Mouse (Mus musculus) hindbrain, embryonic 14.5 days (tissue): Measurements from ENCODE around the gene Chd4. TPM values are rescaled to one million over a fixed set of nuclear protein-coding genes. Genes with fewer than 3 reads are reported as not detected.

ENCODE experiments used
- ATAC-seq: fragments of 200-750 bp; cut with Nextera tagmentation; 2 replicates; pipeline ENCODE4 v1.8.0; 2017; ENCODE audit warnings: moderate number of reproducible peaks, mild to moderate bottlenecking, moderate TSS enrichment, moderate library complexity; ENCODE audit not compliant: low FRiP score
- DNase-seq: peaks from one replicate; pipeline ENCODE4 v3.0.0-alpha.2; 2015; ENCODE audit warnings: low spot score
- H3K27ac ChIP-seq: fragments of 300-500 bp; sonication (generic); 2 replicates; pipeline ENCODE4 v1.5.1; 2014; ENCODE audit warnings: mild to moderate bottlenecking, moderate library complexity
- H3K27me3 ChIP-seq: fragments of 300-500 bp; sonication (generic); 2 replicates; pipeline ENCODE4 v1.6.1; 2014; ENCODE audit warnings: mild to moderate bottlenecking, low read length, mixed read lengths; ENCODE audit not compliant: control insufficient read depth, insufficient read depth
- H3K36me3 ChIP-seq: fragments of 300-500 bp; sonication (generic); replicated peaks from 2 replicates; pipeline ENCODE4 v1.6.1; 2014; ENCODE audit not compliant: control insufficient read depth, insufficient read depth
- H3K4me1 ChIP-seq: fragments of 300-500 bp; sonication (generic); replicated peaks from 2 replicates; pipeline ENCODE4 v1.6.1; 2014; ENCODE audit warnings: antibody characterized with exemption, low read length, mixed read lengths; ENCODE audit not compliant: control insufficient read depth, insufficient read depth
- H3K4me2 ChIP-seq: fragments of 300-500 bp; sonication (generic); replicated peaks from 2 replicates; pipeline ENCODE4 v1.6.1; 2014; ENCODE audit warnings: mild to moderate bottlenecking, moderate library complexity
- H3K4me3 ChIP-seq: fragments of 300-500 bp; sonication (generic); replicated peaks from 2 replicates; pipeline ENCODE4 v1.5.1; 2014; ENCODE audit warnings: mild to moderate bottlenecking, low read length
- H3K9ac ChIP-seq: fragments of 300-500 bp; sonication (generic); 2 replicates; pipeline ENCODE4 v1.6.1; 2014
- H3K9me3 ChIP-seq: fragments of 300-500 bp; sonication (generic); 2 replicates; pipeline ENCODE4 v1.6.1; 2016; ENCODE audit warnings: low read length; ENCODE audit not compliant: control insufficient read depth
- WGBS: fragments of 180-500 bp; shearing (Covaris S2); extraction: QIAGEN DNeasy Blood & Tissue Kit; methylation state at CpG from one replicate; pipeline ENCODE4 v1.1.7; 2014; 5-methylcytosine and 5-hydroxymethylcytosine counted together
- microRNA-seq: library from miRNA; unstranded; fragments of <30 nt; microRNA quantifications from one replicate; pipeline ENCODE4, GENCODE M21; 2016
- polyA plus RNA-seq: library from polyadenylated mRNA; unstranded; fragments of >200 nt; fragmentation: Nextera tagmentation; extraction: Ambion mirVana; gene quantifications from 2 replicates; pipeline ENCODE4 v1.2.1, GENCODE M21; 2014

Chd4 gene
- polyA plus RNA-seq, 1 experiment from 2014 or later, result 78.0 TPM

DNA sequence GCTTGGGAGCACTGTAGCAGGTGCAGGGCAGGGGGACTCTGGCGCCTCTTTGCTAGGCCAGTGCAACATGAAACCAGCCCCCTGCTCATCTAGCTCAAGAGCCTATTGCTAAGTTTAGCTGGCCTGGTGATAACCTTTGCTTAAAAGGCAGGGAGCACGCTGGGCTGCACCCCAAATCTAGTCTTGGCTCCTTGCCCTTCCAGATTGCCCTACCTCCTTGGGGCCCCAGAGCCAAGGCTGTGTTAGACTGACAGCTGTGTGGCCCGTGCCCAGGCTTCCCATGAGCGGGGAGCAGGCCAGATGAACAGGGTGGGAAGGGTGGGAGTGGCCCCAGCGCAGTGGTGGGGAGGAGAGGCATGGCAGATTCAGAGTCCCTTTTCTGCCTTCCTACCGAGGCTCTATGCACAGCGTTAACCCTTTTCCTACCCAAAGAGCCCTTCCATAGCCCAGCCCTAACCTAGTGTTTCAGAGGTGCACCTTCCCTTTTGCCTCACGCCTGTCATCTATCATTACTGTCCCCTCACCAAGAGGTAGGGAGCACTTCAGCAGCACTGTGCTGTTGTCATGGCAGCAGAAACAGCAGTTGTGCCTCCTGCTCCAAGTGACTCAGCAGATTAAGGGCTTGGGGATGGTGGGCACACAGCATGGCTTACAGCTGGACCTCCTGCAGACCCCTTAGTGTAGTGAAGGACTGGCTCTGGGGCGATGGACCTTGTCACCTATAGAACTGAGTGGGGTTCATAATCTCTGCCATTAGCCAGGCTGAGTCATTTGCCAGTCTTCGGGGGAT lies 71.3 kb downstream of the Chd4 start:
- peak overlapping the region; percentile 98; the same call in 1 of the 2 replicates for H3K9ac ChIP-seq
- ATAC-seq, result no peak; the same call in 1 of the 2 replicates
- WGBS, result 11% methylated on average over 10 of the region's 10 CpGs

GRCm38 (mm10) chr6:125168086-125168485 lies 72.3 kb downstream of the Chd4 start:
- H3K4me3 ChIP-seq, result no peak overlapping the region
- H3K4me1 ChIP-seq, result peaks cover 34% of the 10 kb centered on the region
- DNase-seq, result no peak
- H3K27ac ChIP-seq, result no peak overlapping the region
- no peak overlapping the region for H3K9ac ChIP-seq
- H3K4me2 ChIP-seq, result no peak overlapping the region
- H3K27me3 ChIP-seq, result no peaks in the 10 kb centered on the region
- peaks cover 60% of the 10 kb centered on the region for H3K36me3 ChIP-seq
- ATAC-seq, result no peak
- H3K9me3 ChIP-seq, result no peaks in the 10 kb centered on the region
- 94% methylated on average over 14 of the region's 14 CpGs for WGBS

More for the DNA sequence above, 71.3 kb downstream of the Chd4 start:
- peaks cover 57% of the 10 kb centered on the region for H3K36me3 ChIP-seq
- peak overlapping the region; percentile 90 for H3K27ac ChIP-seq
- DNase-seq, result no peak
- H3K27me3 ChIP-seq, result no peaks in the 10 kb centered on the region
- H3K4me2 ChIP-seq, result peak overlapping the region; percentile 89
- H3K4me3 ChIP-seq, result peak overlapping the region; percentile 97; the same call in 1 of the 2 replicates
- H3K4me1 ChIP-seq, result peaks cover 34% of the 10 kb centered on the region
- no peaks in the 10 kb centered on the region for H3K9me3 ChIP-seq

GRCm38 (mm10) chr6:125170194-125170593 lies 74.4 kb downstream of the Chd4 start:
- ATAC-seq (no peak), DNase-seq (no peak)
- H3K4me2 ChIP-seq, result no peak overlapping the region
- H3K27me3 ChIP-seq, result no peaks in the 10 kb centered on the region
- no peak overlapping the region for H3K4me3 ChIP-seq
- no peak overlapping the region for H3K9ac ChIP-seq
- no peak overlapping the region for H3K27ac ChIP-seq
- WGBS, result 85% methylated on average over 6 of the region's 6 CpGs
- no peaks in the 10 kb centered on the region for H3K9me3 ChIP-seq
- peaks cover 21% of the 10 kb centered on the region for H3K4me1 ChIP-seq
- peaks cover 76% of the 10 kb centered on the region for H3K36me3 ChIP-seq

- Histone ChIP-seq H3K36me3 (peaks cover 99% of the 10 kb centered on the region), H3K9me3 (no peaks in the 10 kb centered on the region), H3K4me1 (peaks cover 4% of the 10 kb centered on the region; the same call in 1 of the 2 replicates), H3K27me3 (no peaks in the 10 kb centered on the region), H3K27ac (no peak overlapping the region), H3K4me3 (no peak overlapping the region), H3K4me2 (no peak overlapping the region), H3K9ac (no peak overlapping the region)
- DNase-seq, result no peak
- 90% methylated on average over 2 of the region's 2 CpGs for WGBS
- ATAC-seq, result no peak
Measured at GRCm38 (mm10) chr6:125172474-125172873, 76.7 kb downstream of the Chd4 start.

DNA sequence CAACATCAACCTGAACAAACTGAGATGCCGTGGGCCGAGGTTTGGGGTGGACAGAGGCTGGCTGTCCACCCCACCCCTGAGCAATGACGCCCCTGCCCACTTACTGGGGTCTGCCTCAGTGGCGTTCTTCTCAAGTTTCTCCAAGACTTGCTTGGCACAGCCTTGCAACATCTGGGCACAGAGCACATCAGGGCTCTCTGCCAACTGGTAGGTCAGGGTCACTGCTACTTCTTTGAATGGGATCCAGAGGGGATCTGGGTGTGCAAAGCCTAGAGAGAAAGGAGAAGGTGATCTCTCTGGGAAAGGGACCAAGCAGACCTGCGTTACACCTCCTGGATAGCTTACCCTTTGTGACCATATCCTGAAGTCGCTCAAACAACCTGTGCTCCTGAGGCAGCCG lies 77.5 kb downstream of the Chd4 start:
- 98% methylated on average over 7 of the region's 7 CpGs for WGBS
- no peaks in the 10 kb centered on the region for H3K9me3 ChIP-seq

DNA sequence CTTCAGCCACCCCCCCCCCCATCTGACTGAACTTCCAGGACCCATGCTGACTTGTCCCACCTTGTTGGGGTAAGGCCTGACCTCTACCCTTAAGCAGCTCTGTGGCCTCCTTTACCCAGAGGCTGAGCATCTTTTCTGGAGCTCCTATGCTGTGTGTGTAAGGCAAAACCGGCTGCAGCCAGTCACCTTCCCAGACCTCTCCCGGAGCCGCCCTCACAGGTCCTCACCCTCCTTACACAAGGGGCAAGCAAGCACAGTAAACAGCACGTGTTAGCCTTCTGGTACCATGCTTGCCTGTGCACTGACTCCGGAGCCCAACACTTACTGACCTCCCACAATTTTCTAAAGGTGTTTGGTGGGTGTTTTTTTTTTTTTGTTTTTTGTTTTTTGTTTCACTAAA lies 79.7 kb downstream of the Chd4 start:
- Histone ChIP-seq H3K4me2 (no peak overlapping the region), H3K4me3 (no peak overlapping the region), H3K9me3 (no peaks in the 10 kb centered on the region), H3K27me3 (no peaks in the 10 kb centered on the region), H3K27ac (no peak overlapping the region), H3K9ac (no peak overlapping the region), H3K36me3 (peaks cover 99% of the 10 kb centered on the region), H3K4me1 (no peaks in the 10 kb centered on the region)
- DNase-seq (no peak), ATAC-seq (no peak)
- 93% methylated on average over 5 of the region's 5 CpGs for WGBS

More for the DNA sequence above, 77.5 kb downstream of the Chd4 start:
- Histone ChIP-seq H3K4me3 (no peak overlapping the region), H3K27me3 (no peaks in the 10 kb centered on the region), H3K27ac (no peak overlapping the region), H3K9ac (no peak overlapping the region), H3K4me1 (no peaks in the 10 kb centered on the region), H3K4me2 (no peak overlapping the region), H3K36me3 (peaks cover 99% of the 10 kb centered on the region)
- no peak for ATAC-seq
- DNase-seq, result no peak

DNA sequence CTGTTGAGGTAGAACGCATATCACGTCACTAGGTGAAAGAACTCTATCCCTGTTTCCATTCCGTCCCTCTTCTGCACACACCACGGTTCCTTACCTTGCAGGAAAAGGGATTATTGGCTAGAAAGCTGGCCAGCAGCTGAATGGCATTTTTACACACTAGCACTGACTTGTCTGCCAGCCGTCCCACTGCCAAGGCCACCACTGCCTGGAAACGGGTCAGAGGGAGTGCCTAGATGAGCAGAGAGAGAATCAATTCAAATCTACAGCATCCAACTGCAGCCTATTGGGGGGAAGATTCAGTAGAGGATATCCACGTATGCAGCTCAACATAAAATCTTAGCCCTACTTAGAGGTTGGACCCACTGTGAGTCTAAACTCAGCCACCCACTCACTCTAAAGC lies 83.8 kb downstream of the Chd4 start:
- Histone ChIP-seq H3K9me3 (no peaks in the 10 kb centered on the region), H3K27me3 (no peaks in the 10 kb centered on the region), H3K36me3 (peaks cover 95% of the 10 kb centered on the region), H3K27ac (no peak overlapping the region), H3K4me3 (no peak overlapping the region), H3K4me2 (no peak overlapping the region), H3K9ac (no peak overlapping the region), H3K4me1 (no peaks in the 10 kb centered on the region)
- ATAC-seq (no peak), DNase-seq (no peak)
- 89% methylated on average over 7 of the region's 7 CpGs for WGBS

Small RNA genes lying within 50 kb of the gene (microRNA-seq; reads per million reads assigned to microRNA genes)
- not detected for gene Mir7045

Other genes starting within 250 kb of the Chd4 start
- gene P3h3, start 238.2 kb upstream of the Chd4 start, polyA plus RNA-seq, result 13.3 and 17.6 TPM in 2 replicates
- 16.6 and 17.6 TPM in 2 replicates for gene Gpr162, start 232.0 kb upstream of the Chd4 start, polyA plus RNA-seq
- gene Cd4, start 207.8 kb upstream of the Chd4 start, polyA plus RNA-seq, result 0.27 and 0.35 TPM in 2 replicates
- gene Lag3, start 184.3 kb upstream of the Chd4 start, polyA plus RNA-seq, result 2.1 and 2.8 TPM in 2 replicates
- 674 and 707 TPM in 2 replicates for gene Ptms, start 175.9 kb upstream of the Chd4 start, polyA plus RNA-seq
- 577 and 614 TPM in 2 replicates for gene Mlf2, start 164.6 kb upstream of the Chd4 start, polyA plus RNA-seq
- gene Cops7a, start 130.4 kb upstream of the Chd4 start, polyA plus RNA-seq, result 92.4 and 93.1 TPM in 2 replicates
- 47.8 and 53.8 TPM in 2 replicates for gene Pianp, start 99.3 kb upstream of the Chd4 start, polyA plus RNA-seq
- 12.0 and 14.6 TPM in 2 replicates for gene Zfp384, start 86.8 kb upstream of the Chd4 start, polyA plus RNA-seq
- gene Ing4, start 56.2 kb upstream of the Chd4 start, polyA plus RNA-seq, result 112 and 113 TPM in 2 replicates
- gene Acrbp, start 46.3 kb upstream of the Chd4 start, polyA plus RNA-seq, result 17.1 and 18.7 TPM in 2 replicates
- 0.50 and 0.51 TPM in 2 replicates for gene Lpar5, start 28.1 kb upstream of the Chd4 start, polyA plus RNA-seq
- gene Nop2, start 35.9 kb downstream of the Chd4 start, polyA plus RNA-seq, result 40.3 and 48.4 TPM in 2 replicates
- gene Iffo1, start 49.3 kb downstream of the Chd4 start, polyA plus RNA-seq, result 18.2 and 19.0 TPM in 2 replicates
- 1,428 and 1,660 TPM in 2 replicates for gene Gapdh, start 70.5 kb downstream of the Chd4 start, polyA plus RNA-seq
- 40.1 and 40.7 TPM in 2 replicates for gene Ncapd2, start 95.7 kb downstream of the Chd4 start, polyA plus RNA-seq
- gene Mrpl51, start 95.8 kb downstream of the Chd4 start, polyA plus RNA-seq, result 140 and 142 TPM in 2 replicates
- 12.6 and 15.8 TPM in 2 replicates for gene Vamp1, start 119.6 kb downstream of the Chd4 start, polyA plus RNA-seq
- 4.7 and 5.3 TPM in 2 replicates for gene Tapbpl, start 135.9 kb downstream of the Chd4 start, polyA plus RNA-seq
- gene Cd27, start 141.0 kb downstream of the Chd4 start, polyA plus RNA-seq, result 0.86 and 1.2 TPM in 2 replicates
- gene Tuba3a, start 190.1 kb downstream of the Chd4 start, polyA plus RNA-seq, result not detected in 2 replicates
- gene Ltbr, start 217.9 kb downstream of the Chd4 start, polyA plus RNA-seq, result 14.8 and 14.9 TPM in 2 replicates
- 0.50 and 0.53 TPM in 2 replicates for gene Scnn1a, start 224.7 kb downstream of the Chd4 start, polyA plus RNA-seq